Mouse (Mus musculus) left cerebral cortex, postnatal 25 days (tissue): Measurements from ENCODE around the gene Tango6. TPM values are rescaled to one million over a fixed set of nuclear protein-coding genes. Genes with fewer than 3 reads are reported as not detected.

Experiments
- DNase-seq, 2 experiments: peaks; one replicate each; pipeline ENCODE4 v3.0.0; 2022; ENCODE audit warnings: low spot score in 2 of 2, mixed read lengths in 1 of 2
- intact Hi-C: fragments of 180-260 bp; cut with DNase I; formaldehyde crosslinking; loops from one replicate; pipeline ENCODE4 v1.15.1; 2025
- total RNA-seq, 2 experiments: library from RNA; stranded (reverse); gene quantifications; 2 replicates each; pipeline ENCODE4 v1.2.3; 2021

Gene Tango6
- total RNA-seq, 2 experiments from 2014 or later = 5.7 to 7.0 TPM

DNA sequence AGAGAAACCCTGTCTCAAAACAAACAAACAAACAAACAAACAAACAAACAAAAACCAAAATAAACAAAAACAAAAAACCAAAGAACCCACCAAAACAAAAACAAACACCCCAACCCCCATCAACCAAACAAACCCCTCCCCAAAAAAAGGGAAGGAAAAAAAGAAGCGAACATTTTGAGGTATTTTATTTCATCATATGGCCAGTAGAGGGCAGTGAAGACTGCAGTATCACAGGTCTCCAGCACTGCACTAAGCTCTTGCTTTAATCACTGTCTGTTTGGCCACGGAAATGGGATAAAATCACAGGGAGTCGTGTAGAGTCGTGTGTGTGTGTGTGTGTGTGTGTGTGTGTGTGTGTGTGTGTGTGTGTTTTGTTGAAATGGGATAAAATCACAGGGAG, 4.6 kb downstream of the Tango6 start:
- peak; percentile 21 to 48 for DNase-seq
- intact Hi-C loops = loop anchor here (1.0 to 10.0 kb wide), 2 partner anchors 200 to 347 kb away; partner anchors contain the start of gene Vps4a

DNA sequence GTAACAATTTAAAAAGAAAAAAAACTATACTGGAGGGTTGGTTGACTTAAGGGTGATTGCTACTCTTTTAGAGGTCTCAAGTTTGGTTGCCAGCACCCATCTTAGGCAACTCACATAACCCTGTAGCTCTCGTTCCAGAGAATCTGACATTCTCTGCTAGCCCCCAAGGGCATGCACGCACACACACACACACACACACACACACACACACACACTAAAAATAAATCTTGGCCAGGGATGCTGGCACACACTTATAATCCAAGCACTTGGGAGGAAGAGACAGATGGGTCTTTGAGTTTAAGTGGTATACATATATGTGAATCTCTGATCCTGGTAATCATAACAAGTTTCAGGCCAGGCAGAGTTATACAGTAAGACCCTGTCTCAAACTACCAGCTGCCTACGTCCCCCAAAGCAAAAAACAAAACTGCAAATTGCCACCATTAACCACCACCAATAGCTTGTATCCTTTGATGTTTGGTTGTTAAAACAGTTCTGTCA, 14.9 kb downstream of the Tango6 start:
- no peak for DNase-seq
- intact Hi-C loops = loop anchor here (2.0 kb wide), 1 partner anchor 305 kb away; no protein-coding TSS in a partner anchor

DNA sequence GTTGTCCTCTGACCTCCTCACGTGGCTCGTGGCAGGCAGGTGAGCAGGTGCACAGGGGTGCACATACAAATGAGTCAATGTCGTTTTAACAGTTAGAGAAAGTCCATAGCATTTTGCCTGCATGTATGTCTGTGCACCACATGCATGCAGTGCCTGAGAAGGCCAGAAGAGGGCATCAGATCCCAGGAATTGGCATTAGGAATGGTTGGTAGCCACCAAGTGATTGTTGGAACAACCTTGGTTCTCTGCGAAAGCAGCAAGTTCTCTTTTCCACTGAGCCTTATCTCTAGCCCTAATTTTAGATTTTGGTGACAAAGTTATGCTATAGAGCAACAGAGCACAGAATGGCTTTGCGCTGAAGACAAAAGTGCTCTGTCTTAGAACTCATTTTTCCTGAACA, 16.7 kb downstream of the Tango6 start:
- DNase-seq = peak; percentile 54 to 70
- intact Hi-C loops = loop anchor here (2.0 kb wide), 1 partner anchor 303 kb away; no protein-coding TSS in a partner anchor

DNA sequence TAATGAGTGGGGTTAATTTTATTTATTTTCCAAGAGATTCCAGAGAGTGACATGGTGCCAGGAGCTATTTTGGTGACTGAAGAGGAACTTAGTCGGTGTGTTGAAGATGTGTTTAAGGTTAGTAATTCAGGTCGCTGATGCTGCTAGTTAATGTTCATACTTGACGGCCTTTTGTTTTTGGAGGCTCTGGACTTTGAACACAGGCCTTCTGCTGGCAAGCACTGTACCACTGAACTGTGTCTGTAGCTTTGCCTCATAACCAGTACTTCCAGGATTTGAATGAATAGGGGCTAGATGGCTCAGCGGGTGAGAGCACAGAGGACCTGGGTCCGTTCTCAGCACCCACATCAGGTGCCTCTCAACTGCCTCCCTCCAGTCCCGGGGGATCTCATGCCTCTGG, 17.3 kb downstream of the Tango6 start:
- DNase-seq = no peak
- intact Hi-C loops = no loop called here

DNA sequence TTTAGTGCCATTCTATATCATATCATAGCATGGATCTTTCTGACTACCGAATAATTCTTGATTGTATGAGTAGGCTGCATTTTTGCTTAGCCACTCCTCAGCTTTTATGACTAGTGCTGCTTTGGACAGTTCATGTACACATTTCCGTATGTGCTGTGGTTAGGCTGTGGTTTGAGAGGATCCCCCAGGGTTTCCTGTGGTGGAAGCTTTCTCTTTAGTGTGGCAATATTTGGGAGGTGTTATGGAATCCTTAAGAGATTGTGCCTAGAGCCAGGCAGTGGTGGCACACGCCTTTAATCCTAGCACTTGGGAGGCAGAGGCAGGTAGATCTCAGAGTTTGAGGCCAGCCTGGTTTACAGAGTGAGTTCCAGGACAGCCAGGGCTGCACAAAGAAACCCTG, 18.5 kb downstream of the Tango6 start:
- intact Hi-C loops = no loop called here

DNA sequence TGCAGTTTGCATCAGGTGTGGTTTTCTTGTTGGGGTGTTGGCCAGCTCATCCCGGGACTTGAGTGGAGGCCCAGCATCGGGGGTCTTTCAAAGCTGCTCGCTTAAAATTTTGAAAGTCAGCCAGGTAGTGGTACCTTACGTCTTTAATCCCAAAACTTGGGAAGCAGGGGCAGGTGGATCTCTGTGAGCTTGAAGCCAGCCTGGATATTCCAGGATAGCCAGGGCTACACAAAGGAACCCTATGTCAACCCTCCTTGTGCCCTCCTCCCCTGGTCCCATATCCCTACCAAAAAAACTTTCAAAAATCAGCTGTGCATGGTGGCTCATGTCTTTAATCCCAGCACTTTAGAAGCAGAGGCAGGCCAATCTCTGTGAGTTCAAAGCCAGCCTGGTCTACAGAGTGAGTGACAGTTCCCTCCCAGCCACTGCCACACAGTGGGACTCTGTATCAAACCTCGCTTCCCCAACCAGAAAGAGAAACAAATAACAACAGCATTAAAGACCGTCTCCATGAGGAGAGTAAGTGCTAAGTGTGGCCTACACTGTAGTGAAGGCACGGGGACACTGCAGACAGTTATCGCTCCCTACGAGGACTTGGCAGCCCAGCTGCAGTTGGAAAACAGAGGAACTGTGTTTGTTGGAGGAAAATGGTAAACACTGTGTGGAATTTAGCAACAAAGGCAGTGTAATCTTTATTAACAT, 21.5 kb downstream of the Tango6 start:
- intact Hi-C loops = no loop called here
- DNase-seq = no peak

More for the DNA sequence above, 18.5 kb downstream of the Tango6 start:
- no peak for DNase-seq

DNA sequence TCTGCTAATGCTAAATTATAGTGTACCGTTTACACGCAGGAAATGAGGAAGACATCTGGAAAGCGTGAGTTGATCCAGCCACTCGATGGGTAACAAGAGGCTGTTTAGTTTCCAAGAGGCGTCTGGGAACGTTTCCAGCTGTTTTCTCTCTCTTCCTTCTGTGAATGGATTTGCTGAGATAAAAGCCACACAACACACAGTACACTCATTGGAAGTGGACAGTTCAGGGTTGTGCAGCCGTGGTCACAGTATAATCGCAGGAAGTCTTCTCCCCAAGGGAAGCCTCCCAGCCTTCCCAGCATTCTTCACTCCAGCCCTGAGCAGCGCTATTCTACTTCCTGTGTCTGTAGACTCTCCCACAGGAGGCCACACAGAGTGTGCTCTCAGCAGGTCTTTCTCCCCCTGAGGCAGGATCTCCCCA, 22.0 kb downstream of the Tango6 start:
- intact Hi-C loops = no loop called here
- DNase-seq = peak; percentile 21 to 47

DNA sequence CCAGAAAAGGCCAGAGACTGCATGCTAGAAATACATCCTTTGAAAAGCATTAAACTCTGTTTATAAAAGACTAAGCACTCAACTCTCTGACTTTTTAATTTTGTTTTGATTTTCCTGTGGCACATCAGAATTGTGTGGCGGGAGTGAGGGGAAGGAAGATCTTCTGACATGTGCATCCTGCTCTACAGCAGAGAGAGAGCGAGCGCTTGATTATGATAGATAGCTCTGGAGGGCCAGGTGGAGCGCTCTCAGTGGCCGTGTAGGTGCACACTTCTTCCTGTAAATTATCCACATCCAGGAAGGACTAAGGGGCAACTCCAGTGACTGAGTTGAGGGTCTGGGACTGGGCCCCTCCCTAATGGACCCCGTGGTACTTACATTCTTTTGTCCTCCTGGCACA, 23.3 kb downstream of the Tango6 start:
- intact Hi-C loops = no loop called here
- DNase-seq = no peak

DNA sequence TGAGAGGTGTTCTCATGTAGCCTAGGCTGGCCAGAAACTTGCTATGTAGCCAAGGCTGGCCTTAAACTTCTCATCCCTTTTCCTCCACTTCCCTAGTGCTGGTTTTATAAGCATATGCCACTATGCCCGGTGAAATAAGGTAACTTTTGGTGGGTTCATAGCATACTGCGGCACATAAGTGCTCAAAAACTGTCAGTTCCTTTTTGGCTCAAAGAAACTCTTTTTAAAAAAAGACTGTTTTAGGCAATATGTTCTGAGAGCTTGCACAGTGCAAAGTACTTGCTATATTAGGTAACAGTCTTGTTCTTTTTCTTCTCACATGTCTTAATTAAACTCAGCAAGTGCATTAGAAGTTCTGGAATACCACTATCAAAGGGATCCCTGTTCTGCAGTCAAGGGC, 27.1 kb downstream of the Tango6 start:
- intact Hi-C loops = no loop called here

DNA sequence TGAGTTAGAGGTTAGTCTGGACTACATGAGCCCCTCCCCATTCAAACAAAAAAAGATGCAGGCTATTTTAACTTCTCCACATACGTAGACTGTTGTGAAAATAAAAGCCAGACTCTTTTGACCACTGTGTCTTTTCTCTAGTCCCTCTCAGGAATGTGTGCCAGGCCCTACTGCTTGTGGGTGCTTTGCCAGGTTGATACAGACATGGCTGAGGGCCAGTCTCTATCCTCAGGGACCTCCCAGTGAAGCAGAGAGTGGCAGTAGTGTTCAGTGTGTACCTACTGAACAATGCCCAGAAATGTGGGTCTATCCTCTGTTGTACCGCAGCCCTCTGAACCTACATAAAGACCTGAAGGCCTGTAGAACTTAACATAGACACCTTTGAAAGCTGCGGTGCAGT, 29.6 kb downstream of the Tango6 start:
- no peak for DNase-seq
- intact Hi-C loops = no loop called here

More for the DNA sequence above, 27.1 kb downstream of the Tango6 start:
- peak; percentile 14 to 54 for DNase-seq

DNA sequence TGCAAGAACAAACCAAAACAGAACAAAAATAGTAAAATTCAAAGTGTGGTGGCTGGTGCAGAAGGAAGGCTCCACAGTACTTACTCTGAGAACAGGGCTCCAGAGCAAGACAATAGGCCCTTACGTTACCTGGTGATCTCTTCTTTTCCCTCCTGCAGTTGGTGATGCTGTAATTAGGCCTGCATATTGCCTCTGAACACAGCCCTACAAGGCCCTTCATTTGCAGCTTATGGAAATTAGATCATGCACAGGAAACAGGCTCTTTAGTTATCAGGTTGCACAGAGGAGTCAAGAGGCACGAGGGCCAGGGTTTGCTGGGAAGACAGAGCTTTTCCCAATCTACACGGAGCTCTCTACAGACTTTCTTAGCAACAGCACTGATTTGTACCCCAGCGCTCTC, 31.4 kb downstream of the Tango6 start:
- intact Hi-C loops = no loop called here

DNA sequence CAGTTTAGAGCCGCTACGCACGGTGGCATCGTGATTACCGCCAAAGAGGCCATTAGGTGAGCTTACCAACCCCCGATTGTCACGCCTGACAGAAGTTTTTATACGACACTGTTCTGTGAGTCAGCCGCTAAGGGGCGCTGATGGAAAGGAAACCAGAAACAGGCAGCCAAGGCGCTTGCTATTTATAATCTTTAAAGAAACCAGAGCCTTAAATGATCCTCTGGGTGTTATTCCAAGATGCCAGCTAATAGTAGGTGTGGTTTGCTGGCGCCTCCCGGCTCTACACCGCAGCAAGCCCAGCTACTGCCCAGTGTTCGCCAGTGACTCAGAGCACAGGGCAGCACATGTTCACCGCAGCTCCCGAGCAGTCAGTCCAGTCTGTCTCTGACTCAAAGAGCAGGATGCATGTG, 35.2 kb downstream of the Tango6 start:
- peak; percentile 76 to 90 for DNase-seq
- intact Hi-C loops = loop anchor here (1.0 to 5.0 kb wide), 2 partner anchors 154 to 169 kb away; partner anchors contain the start of gene Has3

More for the DNA sequence above, 31.4 kb downstream of the Tango6 start:
- no peak for DNase-seq

DNA sequence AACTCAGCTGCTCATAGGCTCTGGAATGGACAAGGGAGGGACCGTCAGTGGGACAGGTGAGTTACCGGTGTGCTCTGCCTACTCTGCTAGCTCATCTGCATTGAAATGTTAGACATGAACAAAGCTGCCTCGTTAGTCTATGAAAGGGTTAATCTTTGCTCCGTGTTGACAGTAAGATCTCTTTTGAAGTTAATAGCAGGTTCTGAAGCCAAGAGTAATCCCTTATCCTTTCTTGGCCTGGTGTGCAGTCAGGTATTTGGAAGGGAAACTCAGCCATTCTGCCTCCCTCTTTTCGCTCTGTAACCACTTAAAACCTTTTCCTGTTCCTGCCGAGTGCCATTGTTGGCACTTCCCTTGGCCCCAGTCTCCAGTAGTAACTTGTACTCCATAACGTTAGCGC, 38.1 kb downstream of the Tango6 start:
- DNase-seq = no peak
- intact Hi-C loops = no loop called here

DNA sequence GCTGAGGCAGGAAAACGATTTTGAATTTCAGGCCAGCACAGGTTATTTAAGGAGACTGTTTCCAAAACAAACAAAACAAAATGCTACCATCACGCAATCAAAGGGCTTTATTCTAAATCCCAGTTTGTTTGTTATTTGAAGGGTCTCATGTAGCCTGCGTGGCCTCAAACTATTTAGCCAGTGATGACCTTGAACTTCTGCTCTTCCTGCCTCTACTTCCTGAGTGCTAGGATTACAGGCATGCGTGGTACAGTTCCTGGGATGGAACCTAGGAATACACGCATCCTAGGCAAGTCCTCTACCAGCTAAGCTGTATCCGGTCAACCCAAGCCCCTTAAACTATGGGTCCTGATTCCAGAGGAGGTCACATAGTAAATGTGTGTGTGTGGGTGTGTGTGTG, 39.6 kb downstream of the Tango6 start:
- intact Hi-C loops = no loop called here
- DNase-seq = no peak

DNA sequence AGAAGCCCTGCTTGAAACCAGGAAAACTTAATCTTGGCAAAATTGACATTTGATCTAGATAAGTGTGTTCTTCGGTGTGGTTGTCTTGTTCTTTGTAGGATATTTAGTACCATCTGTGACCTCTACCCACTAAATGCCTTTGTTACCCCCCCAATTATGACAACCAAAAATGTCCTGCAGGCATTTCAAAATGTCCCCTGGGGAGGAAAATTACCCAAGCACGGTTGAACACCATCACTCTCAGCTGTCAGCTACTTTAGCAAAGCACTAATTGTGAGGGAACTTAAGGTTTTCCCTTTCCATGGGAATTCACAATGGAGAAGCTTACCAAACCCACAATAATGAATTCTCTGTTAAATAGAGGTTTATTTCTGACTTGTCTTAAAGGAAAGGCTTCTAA, 41.1 kb downstream of the Tango6 start:
- no peak for DNase-seq
- intact Hi-C loops = no loop called here

DNA sequence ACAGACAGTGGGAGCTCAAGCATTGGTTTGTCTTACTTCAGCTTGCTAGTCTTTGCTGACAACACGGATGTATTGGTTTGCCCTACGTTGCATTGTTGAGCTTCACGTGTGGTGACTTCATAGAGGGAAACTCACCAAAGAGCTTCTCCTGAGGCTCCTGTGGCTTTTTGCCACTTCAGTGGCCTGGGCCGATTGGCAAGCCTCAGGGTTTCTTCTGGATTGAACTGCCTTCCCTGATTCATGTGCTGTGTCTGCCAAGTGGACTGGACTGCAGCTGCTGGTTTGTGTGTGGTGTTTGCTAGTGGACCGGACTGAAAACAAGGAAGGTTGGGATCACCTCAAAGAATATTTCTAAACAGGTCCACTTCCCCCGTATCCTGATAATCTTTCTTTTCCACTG, 43.7 kb downstream of the Tango6 start:
- DNase-seq = no peak
- intact Hi-C loops = no loop called here

DNA sequence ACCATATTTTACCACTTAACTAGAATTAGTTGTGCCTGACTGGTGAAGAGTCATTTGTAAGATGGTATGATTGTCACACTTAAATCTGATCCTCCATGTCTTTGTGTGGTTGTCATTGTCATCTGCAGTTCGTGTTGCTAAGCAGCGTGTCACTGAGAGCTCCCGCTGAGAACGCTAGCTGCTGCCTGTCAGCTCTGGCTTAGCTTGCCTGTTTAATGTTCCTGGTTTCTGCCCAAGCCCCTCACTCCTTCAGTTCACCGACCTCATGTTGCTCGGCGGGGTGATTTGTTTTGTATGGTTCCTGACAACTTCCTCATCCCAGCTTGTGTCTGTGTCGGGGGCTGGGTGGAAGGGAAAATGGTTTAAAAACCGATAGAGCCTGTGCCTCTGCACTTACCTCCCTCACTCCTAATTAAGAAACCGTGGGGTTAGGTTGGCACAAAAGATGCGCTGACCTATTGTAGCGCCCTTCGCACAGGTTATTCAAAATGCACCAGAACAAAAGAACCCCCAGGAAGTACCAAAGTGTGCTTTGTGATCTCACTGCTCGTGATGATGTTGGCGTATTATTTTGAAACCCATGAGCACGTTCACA, 44.5 kb downstream of the Tango6 start:
- DNase-seq = peak; percentile 17 to 28
- intact Hi-C loops = no loop called here

DNA sequence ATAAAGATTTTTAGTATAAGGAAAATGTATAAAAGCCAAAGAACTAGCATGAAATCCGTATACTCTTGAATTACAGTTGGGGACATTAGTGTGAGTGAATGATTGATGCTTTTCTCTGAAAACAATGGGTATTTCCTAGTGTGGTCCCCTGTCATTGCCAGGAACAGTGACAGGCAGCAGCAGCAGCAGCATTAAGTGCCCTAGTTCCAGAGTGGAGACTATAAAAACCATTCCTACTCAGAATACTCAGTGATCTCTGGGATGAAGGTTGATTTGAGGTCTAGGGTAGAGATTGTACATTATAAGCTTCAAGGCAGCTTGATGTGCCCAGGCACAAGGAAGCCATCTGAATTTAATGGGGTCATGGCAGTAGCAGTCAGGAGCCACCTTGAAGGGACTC, 45.0 kb downstream of the Tango6 start:
- intact Hi-C loops = no loop called here

DNA sequence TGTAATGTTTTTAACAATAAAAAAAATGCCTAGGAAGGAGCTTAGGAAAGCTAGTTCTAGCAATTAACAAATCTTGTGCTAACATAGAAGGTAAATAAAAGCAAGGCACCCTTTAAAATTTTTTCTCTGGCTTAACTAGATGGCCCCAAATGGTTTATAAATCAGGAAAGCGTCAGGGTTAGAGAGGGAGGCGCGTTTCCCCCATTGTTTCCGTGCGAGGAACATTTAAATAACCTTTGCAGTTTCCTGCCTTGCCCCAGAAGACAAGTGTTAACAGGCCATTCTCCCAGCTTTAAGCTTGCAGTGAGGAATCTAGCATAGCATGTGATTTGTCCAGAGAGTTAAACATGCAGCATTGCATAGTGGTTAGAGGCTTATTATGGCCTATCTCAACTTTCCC, 50.1 kb downstream of the Tango6 start:
- no peak for DNase-seq
- intact Hi-C loops = no loop called here

More for the DNA sequence above, 45.0 kb downstream of the Tango6 start:
- DNase-seq = no peak

DNA sequence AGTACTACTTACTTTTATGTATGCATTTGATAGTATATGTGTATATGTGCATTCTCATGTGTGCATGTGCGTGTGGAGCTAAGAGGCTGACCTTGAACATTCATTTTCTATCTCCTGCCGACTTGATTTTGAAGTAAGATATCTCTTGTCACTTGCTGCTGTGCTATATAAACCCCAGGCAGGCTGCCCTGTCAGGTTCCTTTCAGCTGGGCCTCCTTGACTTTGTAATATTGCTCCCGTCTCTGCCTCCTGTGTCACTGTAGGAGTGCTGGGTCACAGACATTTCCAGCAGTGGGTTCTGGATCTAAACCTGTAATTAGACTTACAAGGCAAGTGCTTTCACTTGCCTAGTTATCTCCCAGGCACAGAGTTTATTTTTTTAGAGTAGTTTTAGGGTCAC, 50.8 kb downstream of the Tango6 start:
- DNase-seq = no peak
- intact Hi-C loops = no loop called here

DNA sequence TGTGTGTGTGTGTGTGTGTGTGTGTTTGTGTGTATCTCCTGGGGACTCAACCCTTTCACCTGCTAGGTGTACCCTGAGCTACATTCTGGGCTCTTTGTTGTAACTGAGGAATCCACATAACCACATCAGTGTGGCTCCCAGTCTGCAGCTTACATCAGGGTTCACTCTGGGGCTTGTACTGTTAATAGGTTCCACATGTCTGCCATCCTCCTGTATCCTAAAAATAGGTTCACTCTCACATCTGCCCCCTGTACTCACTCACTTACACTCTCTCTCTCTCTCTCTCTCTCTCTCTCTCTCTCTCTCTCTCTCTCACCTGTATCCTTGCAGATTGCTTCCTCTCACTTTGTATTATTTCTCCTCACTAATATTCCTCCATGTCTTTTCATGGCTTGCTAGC, 51.4 kb downstream of the Tango6 start:
- DNase-seq = no peak
- intact Hi-C loops = no loop called here
